ENCODE assay signal across 17 mouse cellular contexts in the genomic region with DNA sequence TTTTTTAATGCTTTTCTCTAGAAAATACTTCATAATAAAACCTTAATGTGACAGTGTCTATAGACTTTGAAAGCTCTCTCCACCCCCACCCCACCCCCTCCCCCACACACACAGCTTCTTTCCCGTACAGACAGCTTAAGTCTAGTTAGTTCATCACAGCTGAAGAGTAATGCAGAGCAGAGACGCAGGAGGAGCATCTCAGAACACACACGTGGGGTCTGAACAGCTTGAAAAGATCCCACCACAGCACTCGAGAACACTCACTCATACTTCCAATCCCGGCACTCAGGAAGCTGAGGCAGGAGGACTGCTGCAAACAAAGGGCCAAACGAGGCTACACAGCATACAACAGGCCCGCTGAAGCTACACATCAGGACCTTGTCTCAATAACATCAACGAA. TPM values are rescaled to one million over a fixed set of nuclear protein-coding genes. Genes with fewer than 3 reads are reported as not detected.
A peak's percentile ranks its signal among the peaks of the same experiment; 100 is the strongest.
DNase-seq lines count a peak whose midpoint lies in the region; ATAC-seq and TF ChIP-seq lines count a peak whose summit lies in the region.
"Had no signal": no experiment of that assay in that cellular context is flagged by ENCODE, and none has a peak within 500 bp of the region (broad histone marks: within the 10 kb centered on the region; RNA-seq: fewer than 3 reads in every experiment).

No protein-coding gene starts in this region.

- H3K4me1 ChIP-seq in hindbrain, embryonic 14.5 days (replicated peaks; ENCODE audit: control insufficient read depth, insufficient read depth, low read length), result peaks cover 12% of the 10 kb centered on the region
- no peaks in the 10 kb centered on the region for H3K4me1 ChIP-seq in hindbrain, postnatal 0 days (ENCODE audit: insufficient read depth, low read length)
- H3K4me1 ChIP-seq in forebrain, embryonic 11.5 days (replicated peaks; ENCODE audit: control insufficient read depth, insufficient read depth, low read length), result 0 out of 2 replicates have a peak, but pooled peaks cover 3% of the 10 kb centered on the region
- H3K4me1 ChIP-seq in hindbrain, embryonic 15.5 days (replicated peaks), result peaks cover 8% of the 10 kb centered on the region; the same call in 1 of the 2 replicates
- H3K4me1 ChIP-seq in midbrain, embryonic 16.5 days (ENCODE audit: control insufficient read depth, insufficient read depth, low read length), result no peaks in the 10 kb centered on the region
- H3K4me1 ChIP-seq: limb, embryonic 15.5 days had no signal

- no peak overlapping the region for H3K4me2 ChIP-seq in hindbrain, embryonic 14.5 days (replicated peaks)
- no peak overlapping the region for H3K4me2 ChIP-seq in hindbrain, postnatal 0 days (ENCODE audit: low read depth, low read length)
- H3K4me2 ChIP-seq in forebrain, embryonic 11.5 days (ENCODE audit: low read depth, low read length, severe bottlenecking), result no peak overlapping the region
- no peak overlapping the region for H3K4me2 ChIP-seq in hindbrain, embryonic 15.5 days
- H3K4me2 ChIP-seq in midbrain, embryonic 16.5 days (ENCODE audit: low read length), result no peak overlapping the region
- H3K4me2 ChIP-seq: heart, embryonic 15.5 days; limb, embryonic 15.5 days; neural tube, embryonic 12.5 days had no signal

- TF ChIP-seq CTCF in hindbrain, postnatal 0 days (IDR thresholded peaks at IDR 0.05; ENCODE audit: low read depth), result no peak

- DNase-seq in hindbrain, embryonic 14.5 days (ENCODE audit: low spot score), result no peak
- no peak for DNase-seq in hindbrain, postnatal 0 days (ENCODE audit: low spot score)
- no peak for DNase-seq in forebrain, embryonic 11.5 days (ENCODE audit: low spot score)
- DNase-seq in urinary bladder, adult 2 months (ENCODE audit: low spot score), result no peak
- DNase-seq in cerebellum, adult 18-20 months, result no peak
- DNase-seq: adrenal gland, postnatal 25 days; gastrocnemius, postnatal 14 days; kidney, adult 18-20 months; lung, adult 2 months; spleen, adult 18-20 months had no signal

- ATAC-seq in hindbrain, embryonic 14.5 days (ENCODE audit: low FRiP score), result peak; percentile 41; the same call in 1 of the 2 replicates
- ATAC-seq in hindbrain, postnatal 0 days, result no peak; the same call in none of the 2 replicates
- ATAC-seq in forebrain, embryonic 11.5 days (replicated peaks; ENCODE audit: low FRiP score), result 0 out of 2 replicates have a peak, but pooled peaks have one; percentile 8
- peak; percentile 37; the same call in 1 of the 2 replicates for ATAC-seq in hindbrain, embryonic 15.5 days (ENCODE audit: low FRiP score, low read depth)
- peak; percentile 25; the same call in 1 of the 2 replicates for ATAC-seq in midbrain, embryonic 16.5 days

- no peaks in the 10 kb centered on the region for H3K36me3 ChIP-seq in hindbrain, embryonic 14.5 days (replicated peaks; ENCODE audit: control insufficient read depth, insufficient read depth)
- H3K36me3 ChIP-seq in hindbrain, postnatal 0 days (ENCODE audit: insufficient read depth, low read length), result no peaks in the 10 kb centered on the region
- no peaks in the 10 kb centered on the region for H3K36me3 ChIP-seq in forebrain, embryonic 11.5 days (ENCODE audit: control insufficient read depth, insufficient read depth, low read length)
- H3K36me3 ChIP-seq in hindbrain, embryonic 15.5 days, result no peaks in the 10 kb centered on the region
- H3K36me3 ChIP-seq in midbrain, embryonic 16.5 days (ENCODE audit: control insufficient read depth, insufficient read depth, low read length), result no peaks in the 10 kb centered on the region
- H3K36me3 ChIP-seq: heart, embryonic 15.5 days; limb, embryonic 15.5 days; neural tube, embryonic 12.5 days had no signal

- 0 out of 2 replicates have a peak overlapping the region, but pooled peaks have one; percentile 47 for H3K27ac ChIP-seq in hindbrain, embryonic 14.5 days
- no peak overlapping the region for H3K27ac ChIP-seq in hindbrain, postnatal 0 days
- H3K27ac ChIP-seq in forebrain, embryonic 11.5 days (ENCODE audit: low read depth, low read length), result no peak overlapping the region; the same call in 1 of the 2 replicates
- 0 out of 2 replicates have a peak overlapping the region, but pooled peaks have one; percentile 53 for H3K27ac ChIP-seq in hindbrain, embryonic 15.5 days (replicated peaks)
- H3K27ac ChIP-seq in midbrain, embryonic 16.5 days (ENCODE audit: low read length), result no peak overlapping the region
- H3K27ac ChIP-seq: heart, embryonic 15.5 days; left cerebral cortex, adult 2 months; limb, embryonic 15.5 days; neural tube, embryonic 12.5 days had no signal

- WGBS in hindbrain, embryonic 14.5 days, result 77% methylated on average over 8 of the region's 8 CpGs
- WGBS in hindbrain, postnatal 0 days, result 73% methylated on average over 8 of the region's 8 CpGs
- 75% methylated on average over 8 of the region's 8 CpGs for WGBS in forebrain, embryonic 11.5 days
- 73% methylated on average over 8 of the region's 8 CpGs for WGBS in hindbrain, embryonic 15.5 days
- WGBS in midbrain, embryonic 16.5 days, result 69% methylated on average over 8 of the region's 8 CpGs

- no peaks in the 10 kb centered on the region for H3K9me3 ChIP-seq in hindbrain, embryonic 14.5 days (ENCODE audit: control insufficient read depth, low read length)
- H3K9me3 ChIP-seq in hindbrain, postnatal 0 days (ENCODE audit: low read length), result no peaks in the 10 kb centered on the region
- H3K9me3 ChIP-seq in forebrain, embryonic 11.5 days (ENCODE audit: control insufficient read depth, low read length), result no peaks in the 10 kb centered on the region
- no peaks in the 10 kb centered on the region for H3K9me3 ChIP-seq in hindbrain, embryonic 15.5 days
- H3K9me3 ChIP-seq in midbrain, embryonic 16.5 days (replicated peaks; ENCODE audit: control insufficient read depth, low read length, poor library complexity, severe bottlenecking), result no peaks in the 10 kb centered on the region
- H3K9me3 ChIP-seq: heart, embryonic 15.5 days; limb, embryonic 15.5 days; megakaryocyte, embryonic 14.5 days; neural tube, embryonic 12.5 days had no signal

- H3K9ac ChIP-seq in hindbrain, embryonic 14.5 days, result no peak overlapping the region
- no peak overlapping the region for H3K9ac ChIP-seq in hindbrain, postnatal 0 days (replicated peaks; ENCODE audit: low read length)
- no peak overlapping the region for H3K9ac ChIP-seq in forebrain, embryonic 11.5 days (ENCODE audit: low read length)
- H3K9ac ChIP-seq in hindbrain, embryonic 15.5 days, result no peak overlapping the region
- no peak overlapping the region for H3K9ac ChIP-seq in midbrain, embryonic 16.5 days (ENCODE audit: low read depth, low read length)
- H3K9ac ChIP-seq: heart, embryonic 15.5 days; limb, embryonic 15.5 days; neural tube, embryonic 12.5 days had no signal

- no peaks in the 10 kb centered on the region for H3K27me3 ChIP-seq in hindbrain, embryonic 14.5 days (ENCODE audit: control insufficient read depth, insufficient read depth, low read length)
- H3K27me3 ChIP-seq in hindbrain, postnatal 0 days (ENCODE audit: insufficient read depth, low read length), result no peaks in the 10 kb centered on the region
- H3K27me3 ChIP-seq in forebrain, embryonic 11.5 days (ENCODE audit: control insufficient read depth, insufficient read depth, low read length), result no peaks in the 10 kb centered on the region
- no peaks in the 10 kb centered on the region for H3K27me3 ChIP-seq in hindbrain, embryonic 15.5 days
- no peaks in the 10 kb centered on the region for H3K27me3 ChIP-seq in midbrain, embryonic 16.5 days (ENCODE audit: control insufficient read depth, insufficient read depth, low read depth, low read length)
- H3K27me3 ChIP-seq: heart, embryonic 15.5 days; limb, embryonic 15.5 days; megakaryocyte, embryonic 14.5 days; neural tube, embryonic 12.5 days had no signal

- no peak overlapping the region for H3K4me3 ChIP-seq in hindbrain, embryonic 14.5 days (replicated peaks; ENCODE audit: low read length)
- H3K4me3 ChIP-seq in hindbrain, postnatal 0 days (ENCODE audit: low read length), result no peak overlapping the region
- H3K4me3 ChIP-seq in forebrain, embryonic 11.5 days (ENCODE audit: low read depth, low read length), result no peak overlapping the region
- H3K4me3 ChIP-seq in hindbrain, embryonic 15.5 days, result no peak overlapping the region
- no peak overlapping the region for H3K4me3 ChIP-seq in midbrain, embryonic 16.5 days (ENCODE audit: low read depth, low read length)
- H3K4me3 ChIP-seq: heart, embryonic 15.5 days; left cerebral cortex, adult 2 months; limb, embryonic 15.5 days; megakaryocyte, embryonic 14.5 days; neural tube, embryonic 12.5 days had no signal

RNA-seq across cellular contexts. Expression of a gene that starts 31.1 kb away (rescaled TPM):
- polyA plus RNA-seq in hindbrain, embryonic 14.5 days (2014; fragmentation: Nextera tagmentation; extraction: Ambion mirVana), result 19.4 and 22.9 TPM in 2 replicates
- 10.7 and 11.1 TPM in 2 replicates for total RNA-seq in hindbrain, postnatal 0 days (2014; rRNA removed)
- polyA plus RNA-seq in hindbrain, postnatal 0 days (2015; fragmentation: Nextera tagmentation; extraction: Ambion mirVana), result 18.9 and 19.5 TPM in 2 replicates
- 37.5 and 38.9 TPM in 2 replicates for polyA plus RNA-seq in forebrain, embryonic 11.5 days (2014; fragmentation: Nextera tagmentation; extraction: Ambion mirVana)
- polyA plus RNA-seq in hindbrain, embryonic 15.5 days (2015; fragmentation: Nextera tagmentation; extraction: Ambion mirVana), result 20.2 and 20.7 TPM in 2 replicates
- 21.4 and 22.0 TPM in 2 replicates for polyA plus RNA-seq in midbrain, embryonic 16.5 days (2015; fragmentation: Nextera tagmentation; extraction: Ambion mirVana)
- polyA plus RNA-seq in urinary bladder, adult 2 months (2012; rRNA removed), result 6.9 and 10.0 TPM in 2 replicates

Comparison
In these comparisons a context has a peak if more than half of its experiments do, and no peak if none do; other contexts are left out.
1. H3K27ac ChIP-seq: peak in hindbrain, embryonic 14.5 days (single experiment) and hindbrain, embryonic 15.5 days (single experiment); none in hindbrain, postnatal 0 days (single experiment), forebrain, embryonic 11.5 days (single experiment) and midbrain, embryonic 16.5 days (single experiment).